Mouse (Mus musculus): Measurements from ENCODE around the gene Vbp1.
A peak's percentile ranks its signal among the peaks of the same experiment; 100 is the strongest.

- peak; percentile 48; the same call in 1 of the 2 replicates for TF ChIP-seq POLR2A (IDR thresholded peaks at IDR 0.05; ENCODE audit: borderline replicate concordance, extremely low read depth, insufficient read depth, insufficient read length, poor library complexity, severe bottlenecking)
- no peak for TF ChIP-seq CTCF (IDR thresholded peaks at IDR 0.05; ENCODE audit: borderline replicate concordance, extremely low read depth, insufficient read depth, insufficient read length)
These were observed at the start of gene Vbp1 for GRCm38 (mm10) chrX:75514179-75514972.
